Mouse (Mus musculus) naive thymus-derived CD4-positive, alpha-beta T cell, adult 5 months (primary cell): ENCODE measurements around the gene Trim52. TPM values are rescaled to one million over a fixed set of nuclear protein-coding genes. Genes with fewer than 3 reads are reported as not detected.

Experiments used
- polyA plus RNA-seq: library from polyadenylated mRNA; unstranded; fragments of 100-300 nt; shearing (Covaris generic); gene quantifications from one replicate; pipeline ENCODE4 v1.2.1, GENCODE M21; 2017

The Trim52 gene
- not detected for polyA plus RNA-seq

DNA sequence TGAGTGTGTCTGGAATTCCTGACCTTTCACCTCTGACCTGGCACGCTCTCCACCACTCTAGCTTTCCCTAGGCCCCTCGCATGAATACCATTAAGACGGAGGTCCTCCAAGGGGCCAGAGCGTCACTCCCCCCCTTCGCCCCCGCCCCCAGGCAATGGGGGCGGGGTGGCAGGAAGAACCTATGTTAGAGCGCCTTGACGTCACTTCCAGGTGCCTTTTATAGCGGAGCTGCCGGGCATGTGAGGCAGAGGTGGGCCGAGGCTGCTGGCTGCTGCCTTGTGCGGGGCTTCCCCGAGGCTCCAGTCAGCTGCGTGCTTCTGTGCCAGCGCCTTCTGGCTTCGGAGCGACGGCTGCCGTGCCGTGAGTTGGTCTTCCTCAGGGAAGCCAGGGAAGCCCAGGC is at the start of gene Trim52:
Gene Trim52 (plus strand): TSS at position 219 of the 400 bp plus-strand sequence.

Other genes starting within 250 kb of the Trim52 start
- not detected for gene Spry2, start 209.4 kb upstream of the Trim52 start, polyA plus RNA-seq